Mouse (Mus musculus) T-helper 17 cell (primary cell): ENCODE results near the gene Cd300lg.

Experiments used
- in situ Hi-C, 2 experiments: fragments of 300-600 bp; cut with MboI, MseI; formaldehyde crosslinking; loops; 1 replicate in 1 of 2; 2 replicates in 1 of 2; pipeline ENCODE4 v1.15.1; 2025; ENCODE audit warnings: high pct_unique_total_duplicates in 2 of 2

The Cd300lg gene

DNA sequence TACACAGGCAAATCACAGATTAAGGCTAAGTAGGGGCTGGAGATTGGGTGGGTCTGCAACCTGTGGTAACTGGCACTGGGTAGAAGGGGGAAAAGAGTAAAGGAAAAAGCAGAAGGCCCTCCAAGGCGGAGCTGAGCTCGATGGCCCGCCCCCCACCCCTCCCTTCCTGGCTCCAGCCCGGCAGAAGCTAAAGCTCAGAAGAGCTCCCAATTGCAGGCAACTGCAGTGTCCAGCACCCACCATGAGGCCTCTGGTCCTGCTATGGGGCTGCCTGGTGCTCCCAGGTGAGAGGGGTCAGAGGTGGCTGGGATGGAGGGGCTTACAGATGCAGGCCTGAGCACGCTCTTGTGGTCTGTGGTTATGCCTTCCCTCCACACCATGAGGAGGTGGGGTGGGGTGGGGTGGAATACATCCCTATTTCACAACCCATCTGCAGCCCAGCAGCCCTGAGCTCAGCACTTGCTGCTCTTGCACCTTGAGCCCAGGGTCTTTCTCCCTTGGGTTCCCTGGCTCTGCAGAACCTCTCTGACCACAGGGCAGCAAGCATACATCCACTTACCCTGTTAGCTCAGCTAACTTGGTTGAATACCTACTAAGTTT, at the start of gene Cd300lg:
TSS of gene Cd300lg (plus strand) at position 160 of the 600 bp plus-strand sequence.
- in situ Hi-C loops = no loop called here

DNA sequence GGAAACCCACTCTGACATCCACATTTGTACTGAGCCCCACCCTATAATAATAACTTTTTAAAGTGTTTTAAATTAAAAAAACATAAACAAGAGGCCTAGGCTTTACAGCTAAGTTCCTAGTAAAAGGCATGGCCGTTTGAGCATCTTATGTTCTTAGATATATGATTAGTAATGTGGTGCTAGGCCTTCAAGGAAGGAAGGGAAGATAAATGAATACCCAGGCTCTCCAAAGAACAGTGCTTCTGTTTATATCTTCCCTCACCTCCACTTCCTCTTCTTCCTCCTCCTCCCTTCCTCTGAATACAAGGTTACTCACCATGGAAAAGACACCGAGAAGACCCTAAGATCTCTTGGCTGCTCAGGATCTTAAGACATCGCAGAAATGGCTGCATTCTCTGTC, 49.5 kb upstream of the Cd300lg start:
- in situ Hi-C loops = no loop called here

DNA sequence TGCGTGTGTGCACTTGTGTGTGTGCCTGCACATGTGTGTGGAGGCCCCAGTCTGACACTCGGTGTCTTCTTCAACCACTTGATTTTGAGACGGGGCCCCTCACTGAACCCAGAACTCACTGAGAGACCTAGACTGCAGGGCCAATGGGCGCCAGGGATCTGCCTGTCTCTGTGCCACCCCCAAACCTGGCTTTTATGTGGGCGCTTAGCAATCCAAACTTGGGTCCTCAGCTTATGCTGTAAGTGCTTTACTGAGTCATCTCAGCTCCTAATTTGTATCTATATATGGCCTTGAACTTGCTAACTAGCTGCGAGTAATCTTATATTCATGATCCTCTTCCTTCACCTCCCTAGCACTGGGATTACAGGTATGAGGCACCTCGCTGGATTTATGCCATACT, 48.9 kb upstream of the Cd300lg start:
- in situ Hi-C loops = no loop called here

DNA sequence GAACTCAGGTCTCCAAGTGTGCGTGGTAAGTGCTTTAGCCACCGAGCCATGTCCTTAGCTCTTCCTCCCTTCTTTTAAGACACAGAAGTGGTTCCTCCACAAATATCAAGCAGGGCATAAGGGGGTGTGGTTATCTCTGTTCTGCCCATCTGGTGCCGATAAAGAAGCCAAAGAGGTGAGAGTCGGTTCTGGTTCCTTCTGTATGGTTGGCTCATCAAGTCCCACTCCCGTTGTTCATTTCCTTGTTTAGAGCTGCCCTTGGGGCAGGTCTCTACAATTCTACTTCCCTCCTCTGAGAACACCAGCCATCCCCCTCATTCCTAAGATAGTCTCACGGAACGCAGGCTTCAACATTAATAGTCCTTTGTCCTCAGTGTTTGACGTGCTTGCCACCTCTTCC, 47.2 kb upstream of the Cd300lg start:
- in situ Hi-C loops = no loop called here

DNA sequence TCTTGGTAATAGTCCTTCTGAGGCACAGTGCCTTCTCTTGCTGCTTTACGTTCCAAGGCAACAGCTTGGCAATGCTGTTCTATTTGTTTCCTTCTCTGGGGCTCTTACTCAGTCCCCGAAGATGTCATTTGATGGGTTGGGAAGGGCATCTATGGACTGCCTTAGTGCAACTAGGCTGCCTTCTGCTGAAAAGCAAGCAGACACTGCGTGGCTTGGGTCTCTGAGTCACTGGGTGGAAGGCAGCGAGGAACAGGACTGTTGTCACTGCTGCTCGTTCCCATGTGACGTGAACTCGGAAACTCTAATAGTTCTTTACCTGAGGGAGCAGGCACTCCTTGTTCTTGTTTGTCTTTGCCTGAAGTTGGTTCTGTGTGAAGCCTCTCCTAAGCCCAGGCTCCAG, 45.4 kb upstream of the Cd300lg start:
- in situ Hi-C loops = no loop called here

DNA sequence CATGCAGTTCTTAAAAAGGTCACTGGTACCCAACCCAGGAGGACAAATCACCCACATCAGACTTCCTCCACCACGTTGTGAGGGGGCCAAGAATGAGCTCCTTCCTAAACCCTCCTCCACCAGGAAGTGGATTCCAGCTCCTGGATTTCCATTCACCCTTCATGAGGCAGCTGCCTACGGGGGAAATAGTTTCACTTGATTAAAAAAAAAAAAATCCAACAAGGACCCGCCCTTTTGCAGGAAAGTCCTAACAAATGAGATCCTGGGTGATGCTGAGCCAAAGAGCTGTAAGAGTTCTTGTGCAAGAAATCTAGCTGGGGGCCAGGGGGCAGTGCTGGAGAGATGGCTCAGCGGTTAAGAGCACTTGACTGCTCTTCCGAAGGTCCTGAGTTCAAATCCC, 43.1 kb upstream of the Cd300lg start:
- in situ Hi-C loops = no loop called here

DNA sequence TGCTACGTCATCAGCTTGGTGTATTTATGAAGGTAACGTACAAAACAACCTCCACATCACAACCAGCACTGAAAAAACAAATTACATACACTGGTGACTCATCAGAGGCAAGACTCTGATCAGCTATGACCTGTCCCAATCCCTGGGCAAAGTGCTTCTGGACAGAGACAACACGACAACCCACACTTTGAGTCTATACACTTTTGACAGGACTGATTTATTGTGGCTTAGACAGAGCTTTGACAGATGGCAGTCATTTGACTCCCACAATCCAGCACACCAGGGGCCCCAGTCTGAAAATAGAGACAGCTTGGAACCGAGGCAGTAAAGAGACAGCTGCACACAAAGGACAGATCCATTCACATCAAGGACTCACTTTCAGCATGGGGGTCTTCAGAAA, 41.8 kb upstream of the Cd300lg start:
- in situ Hi-C loops = no loop called here

DNA sequence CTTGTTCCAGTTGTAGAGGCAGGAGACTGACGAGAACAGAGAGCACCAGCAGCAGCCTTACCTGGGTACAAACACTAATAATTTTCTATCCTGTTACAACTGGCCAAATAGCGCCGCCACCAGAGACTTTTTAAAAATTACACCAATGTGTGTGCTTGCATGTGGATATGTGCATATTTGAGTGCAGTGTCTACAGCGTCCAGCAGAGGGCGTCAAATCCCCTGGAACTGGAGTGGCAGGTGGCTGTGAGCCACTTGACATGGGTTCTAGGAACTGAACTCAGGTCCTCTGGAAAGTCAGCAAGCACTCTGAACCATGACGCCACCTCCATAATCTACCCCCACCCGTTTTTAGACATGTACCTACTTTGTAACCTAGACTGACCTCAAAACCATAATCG, 37.1 kb upstream of the Cd300lg start:
- in situ Hi-C loops = no loop called here

DNA sequence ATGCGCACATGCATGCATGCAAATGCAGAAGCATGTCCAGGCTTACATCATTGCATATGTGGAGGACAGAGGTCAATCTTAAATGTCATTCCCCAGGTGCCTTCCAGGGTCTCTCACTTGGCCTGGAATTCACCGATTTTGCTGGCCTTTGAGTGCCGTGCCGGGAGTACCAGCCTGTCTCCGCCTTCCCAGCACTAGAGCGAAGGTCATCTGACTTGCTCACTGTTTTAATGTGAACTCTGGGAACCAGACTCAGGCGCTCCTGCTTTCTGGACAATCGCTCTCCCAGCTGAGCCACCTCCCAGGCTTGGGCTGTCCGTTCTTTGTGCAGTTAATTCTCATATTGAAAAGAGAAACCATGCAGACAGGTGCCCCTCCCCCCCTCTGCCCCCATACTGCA, 35.0 kb upstream of the Cd300lg start:
- in situ Hi-C loops = no loop called here

DNA sequence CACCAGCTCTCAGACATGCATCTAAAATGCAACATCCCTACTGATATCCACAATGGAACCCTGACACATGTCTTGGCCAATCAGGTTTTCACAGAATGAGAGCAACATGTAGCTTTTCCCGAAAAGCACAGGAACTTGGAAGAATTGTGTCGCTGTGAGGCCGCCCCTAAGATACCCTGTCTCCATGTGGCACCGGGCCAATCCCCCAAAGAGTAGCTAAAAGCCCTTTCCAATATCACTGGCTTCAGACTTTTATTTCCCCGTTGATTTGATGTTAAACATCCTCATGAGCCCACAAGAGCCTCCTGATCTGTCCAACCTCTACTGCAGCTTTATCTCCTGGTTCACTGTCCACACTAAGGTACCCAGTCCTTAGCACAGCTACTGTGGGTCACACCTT, 34.6 kb upstream of the Cd300lg start:
- in situ Hi-C loops = no loop called here

DNA sequence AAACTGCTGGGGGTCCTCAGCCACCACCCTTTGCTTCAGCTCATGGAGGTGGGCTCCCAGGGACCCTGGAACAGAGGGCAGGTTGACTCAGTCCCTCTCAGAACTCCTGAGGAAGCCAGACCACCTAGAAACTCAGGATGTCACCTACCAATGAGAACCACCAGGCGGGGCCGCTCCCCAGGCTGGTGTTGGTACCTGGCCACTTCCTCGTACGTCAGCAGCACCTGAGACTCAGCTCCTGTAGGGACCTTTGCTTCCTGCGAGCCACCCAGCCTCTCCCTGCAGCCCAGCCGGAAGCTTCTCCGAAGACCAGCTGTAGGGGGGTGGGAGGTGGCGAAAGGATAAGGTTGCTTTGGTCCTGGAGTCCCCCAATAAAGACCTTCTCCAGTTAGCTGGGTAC, 32.9 kb upstream of the Cd300lg start:
- in situ Hi-C loops = no loop called here

DNA sequence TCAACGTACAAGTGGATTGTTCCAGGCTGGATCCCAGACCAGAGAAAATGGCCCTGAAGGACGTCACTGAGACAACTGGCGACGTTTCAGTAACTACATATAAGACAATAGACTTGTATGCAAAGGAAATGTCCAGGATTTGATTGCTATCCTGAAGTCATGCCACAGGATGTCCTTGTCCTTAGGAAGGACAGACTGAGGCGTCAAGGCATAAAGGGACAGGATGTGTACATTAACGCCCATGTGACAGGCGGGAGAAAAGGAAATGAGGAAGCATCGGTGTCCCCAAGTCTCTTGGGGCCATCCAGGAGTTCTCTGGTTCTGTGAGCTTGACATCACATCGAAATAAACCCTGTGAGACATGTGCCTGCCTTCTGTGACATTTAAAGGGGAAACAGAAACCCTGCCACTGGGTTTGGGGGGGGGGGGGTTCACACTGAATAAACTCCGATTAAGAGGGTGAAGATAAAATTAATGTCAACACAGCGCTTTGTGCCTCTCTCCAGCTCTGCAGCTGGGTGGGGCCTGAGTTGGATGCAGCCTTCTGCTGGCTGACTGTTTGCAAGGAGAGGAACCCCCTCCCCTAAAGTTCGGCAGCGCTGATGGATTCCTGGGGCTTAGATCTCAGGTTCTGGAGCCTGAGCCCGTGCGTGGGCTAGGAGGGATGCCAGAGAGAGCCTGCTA, 32.2 kb upstream of the Cd300lg start:
- in situ Hi-C loops = no loop called here

DNA sequence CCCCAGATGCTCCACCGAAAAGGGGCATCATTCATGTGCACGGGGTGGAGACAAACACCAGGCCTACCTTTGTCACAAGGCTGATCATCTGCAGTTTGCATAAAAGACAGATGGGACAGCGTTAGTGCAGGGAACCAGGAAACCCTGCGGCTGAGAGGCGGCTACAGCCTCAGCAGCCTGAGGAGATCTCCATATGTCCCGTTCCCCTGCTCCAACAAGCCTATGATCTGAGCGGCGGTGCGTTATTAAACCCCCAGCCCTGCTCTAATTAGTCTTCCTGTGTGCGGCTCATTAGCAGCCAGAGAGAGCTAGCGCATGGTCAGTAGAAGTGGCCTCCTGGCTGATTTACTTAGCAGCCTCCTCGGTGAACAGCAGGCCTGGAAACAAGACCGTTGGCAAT, 31.2 kb upstream of the Cd300lg start:
- in situ Hi-C loops = no loop called here

DNA sequence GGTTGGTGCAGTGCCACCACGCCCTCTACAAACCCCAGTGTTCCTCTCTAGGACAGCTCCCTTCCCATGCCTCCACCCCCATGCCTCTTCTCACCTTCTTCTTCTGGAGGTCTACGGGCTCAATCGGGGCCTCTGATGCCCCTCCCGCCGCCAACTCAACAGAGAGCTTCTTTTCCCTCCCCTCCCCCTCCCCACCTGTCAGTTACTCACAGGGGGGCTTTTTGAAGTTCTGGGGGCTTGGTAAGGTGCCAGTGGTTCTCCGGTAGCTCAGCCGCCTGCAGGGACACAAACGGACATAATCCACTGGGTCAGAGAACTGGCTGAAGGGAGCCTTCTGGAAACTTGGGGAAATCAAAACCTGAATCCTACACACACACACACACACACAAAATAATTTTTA, 29.8 kb upstream of the Cd300lg start:
- in situ Hi-C loops = no loop called here

DNA sequence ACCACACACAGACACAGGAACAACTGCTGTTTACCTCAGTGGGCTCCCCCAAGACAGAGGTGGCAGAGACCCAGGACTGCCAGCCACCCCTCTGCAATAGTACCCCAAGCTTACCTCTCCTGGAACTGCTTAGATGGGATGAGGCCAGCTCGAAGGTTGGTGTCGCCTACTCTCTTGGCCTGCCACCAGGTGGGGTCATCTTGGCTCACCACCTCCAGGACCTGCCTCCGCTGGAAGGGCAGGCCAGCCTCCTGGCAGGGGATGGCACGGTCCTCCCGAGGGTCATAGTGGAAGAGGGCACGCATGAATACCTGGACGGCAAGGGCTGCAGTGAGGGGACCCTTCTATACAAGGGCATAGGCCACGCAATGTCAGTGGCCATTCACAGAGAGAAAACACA, 28.1 kb upstream of the Cd300lg start:
- in situ Hi-C loops = no loop called here

DNA sequence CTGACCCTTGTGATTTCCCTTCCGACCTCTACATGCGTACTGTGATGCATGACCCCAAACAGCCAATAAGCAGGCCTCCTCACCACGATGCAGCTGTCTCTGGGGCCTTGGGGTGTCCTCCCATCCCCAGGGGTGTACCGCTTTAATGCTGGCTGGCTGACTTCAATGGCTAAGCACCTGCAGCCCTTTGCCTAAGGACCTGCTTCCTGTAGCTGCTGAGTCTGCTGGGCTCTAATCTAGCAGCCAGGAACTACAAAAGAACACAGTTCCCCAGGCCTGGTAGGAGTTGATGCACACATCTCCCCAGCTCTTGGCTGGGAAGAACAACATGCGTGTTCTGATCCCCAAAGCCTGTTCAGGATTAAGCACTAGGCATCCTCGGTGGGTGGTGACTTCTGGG, 25.8 kb upstream of the Cd300lg start:
- in situ Hi-C loops = no loop called here

DNA sequence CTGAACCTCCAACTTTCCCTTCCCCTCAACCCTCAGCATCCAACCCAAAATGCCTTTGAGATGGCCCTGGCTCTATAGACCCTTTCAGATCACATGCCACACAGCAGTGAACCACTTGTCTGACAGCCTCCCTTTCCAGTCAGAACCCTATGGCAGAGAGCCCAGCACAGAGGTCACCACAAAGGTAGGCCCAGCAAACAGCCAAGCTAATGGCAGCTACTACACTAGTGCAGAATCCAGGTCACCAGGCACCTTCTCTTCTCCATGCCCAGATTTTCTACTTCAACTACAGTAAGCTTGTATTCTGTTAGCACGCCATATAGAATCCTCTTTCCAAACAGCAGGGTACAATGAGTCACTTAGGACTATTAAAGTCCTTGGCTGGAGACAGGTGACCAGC, 25.2 kb upstream of the Cd300lg start:
- in situ Hi-C loops = no loop called here

DNA sequence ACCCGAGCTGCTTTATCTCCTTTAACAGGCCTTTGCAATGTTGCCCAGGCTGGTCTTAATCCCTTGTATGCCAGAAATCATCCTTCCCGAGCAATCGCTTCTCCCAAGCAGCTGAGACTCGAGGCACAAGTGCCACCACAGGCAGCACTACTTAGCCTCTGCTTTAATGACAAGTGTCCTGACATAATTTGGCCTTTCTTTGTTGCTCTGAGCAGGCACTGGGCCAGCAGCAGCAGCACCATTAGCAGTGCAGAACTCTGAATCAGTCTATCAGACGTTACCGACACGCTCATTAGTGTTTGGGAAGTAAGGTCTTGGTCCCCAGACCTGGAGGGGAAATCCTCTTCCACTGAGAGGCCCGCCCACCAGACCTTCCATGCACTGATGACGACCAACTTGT, 21.6 kb upstream of the Cd300lg start:
- in situ Hi-C loops = loop anchor here in 1 of 2 experiments (10.0 kb wide), 1 partner anchor 825 kb away; no protein-coding TSS in a partner anchor

DNA sequence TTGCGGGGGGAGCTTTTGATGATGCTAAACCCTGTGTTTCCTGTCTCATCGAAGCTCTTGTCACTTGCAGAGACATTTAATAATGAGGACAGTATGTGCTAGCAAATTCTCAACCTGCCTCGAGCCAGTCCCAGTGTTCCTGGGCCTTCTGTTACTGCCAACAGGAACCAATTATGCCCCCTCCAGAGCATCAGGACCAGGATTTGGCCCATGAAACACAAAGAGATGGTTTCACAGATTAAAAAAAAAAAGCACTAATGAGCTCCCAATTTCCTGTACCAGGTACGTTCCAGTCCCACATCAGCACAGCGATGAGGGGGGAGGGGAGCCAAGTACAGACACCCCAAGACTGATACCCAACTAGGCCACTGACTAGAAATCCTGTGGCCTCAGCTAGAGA, 20.1 kb upstream of the Cd300lg start:
- in situ Hi-C loops = loop anchor here in 1 of 2 experiments (10.0 kb wide), 1 partner anchor 826 kb away; no protein-coding TSS in a partner anchor

DNA sequence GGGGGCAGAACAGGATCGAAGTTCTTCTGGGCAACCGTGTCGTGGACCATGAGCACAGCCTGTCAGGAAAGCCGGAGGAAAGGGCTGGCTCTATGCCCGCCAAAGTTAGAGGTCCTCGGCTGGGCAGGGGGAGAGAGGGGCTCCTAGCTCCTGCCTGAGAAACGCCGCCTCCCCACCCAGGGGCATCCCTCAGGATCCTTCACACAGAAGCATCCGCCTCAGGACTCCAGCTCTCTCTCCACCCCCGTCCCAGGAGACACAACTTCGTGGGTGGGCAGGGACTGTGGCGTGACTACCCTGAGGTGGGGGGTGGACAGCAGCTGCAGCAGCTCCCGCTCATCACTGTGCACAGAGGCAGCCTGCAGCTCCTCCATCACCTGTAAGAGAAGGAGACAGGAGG, 17.9 kb upstream of the Cd300lg start:
- in situ Hi-C loops = loop anchor here in 1 of 2 experiments (10.0 kb wide), 1 partner anchor 829 kb away; no protein-coding TSS in a partner anchor

DNA sequence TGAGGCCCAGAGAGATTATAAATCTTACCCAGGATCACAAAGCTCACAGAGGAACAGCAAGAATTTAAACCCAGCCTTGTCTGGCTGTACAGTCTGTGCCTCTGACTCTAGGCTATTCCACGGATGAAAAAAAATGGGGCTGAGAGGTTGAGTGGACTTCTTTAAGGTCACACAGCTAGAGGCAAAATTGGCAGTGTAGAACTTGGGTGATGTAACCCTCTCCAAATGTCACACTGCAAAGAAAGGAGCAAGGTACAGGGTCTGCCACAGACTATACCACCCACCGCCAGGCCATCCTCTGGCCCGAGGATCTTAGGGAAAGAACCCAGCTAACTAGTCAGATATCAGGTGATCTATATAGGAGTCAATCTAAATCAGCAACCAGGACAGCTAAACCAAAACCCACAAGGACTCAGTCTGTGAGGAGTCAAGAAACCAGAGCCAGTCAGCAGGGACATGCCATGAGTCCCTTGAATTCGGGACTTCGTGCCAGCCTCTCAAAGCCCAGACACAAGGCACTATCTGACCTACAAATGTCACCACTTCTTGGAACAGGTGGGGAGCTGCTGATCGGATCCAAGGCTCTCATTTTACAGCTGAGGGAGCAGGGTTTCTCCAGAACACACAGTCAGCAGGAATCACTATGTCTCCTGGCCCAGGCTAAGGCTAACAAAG, 17.1 kb upstream of the Cd300lg start:
- in situ Hi-C loops = loop anchor here in 1 of 2 experiments (10.0 kb wide), 1 partner anchor 829 kb away; no protein-coding TSS in a partner anchor

DNA sequence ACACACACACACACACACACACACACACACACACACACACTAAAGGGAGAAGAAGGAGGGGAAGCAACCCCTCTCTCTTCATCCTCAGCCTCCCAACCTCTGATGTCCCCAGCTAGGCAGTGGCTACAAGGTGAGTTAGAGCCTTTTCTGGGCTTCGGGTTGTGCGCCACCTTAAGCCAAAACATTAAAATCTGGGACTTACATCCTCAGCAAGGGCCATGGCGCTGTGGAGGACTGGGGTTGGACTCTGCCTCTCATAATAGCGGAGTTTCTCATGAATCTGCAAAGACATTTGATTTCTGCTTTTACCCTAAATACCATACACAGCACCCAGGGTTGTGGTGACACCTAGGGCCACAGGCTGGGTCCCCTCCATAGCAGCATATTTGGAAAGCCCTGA, 16.4 kb upstream of the Cd300lg start:
- in situ Hi-C loops = loop anchor here in 1 of 2 experiments (10.0 kb wide), 1 partner anchor 830 kb away; no protein-coding TSS in a partner anchor

DNA sequence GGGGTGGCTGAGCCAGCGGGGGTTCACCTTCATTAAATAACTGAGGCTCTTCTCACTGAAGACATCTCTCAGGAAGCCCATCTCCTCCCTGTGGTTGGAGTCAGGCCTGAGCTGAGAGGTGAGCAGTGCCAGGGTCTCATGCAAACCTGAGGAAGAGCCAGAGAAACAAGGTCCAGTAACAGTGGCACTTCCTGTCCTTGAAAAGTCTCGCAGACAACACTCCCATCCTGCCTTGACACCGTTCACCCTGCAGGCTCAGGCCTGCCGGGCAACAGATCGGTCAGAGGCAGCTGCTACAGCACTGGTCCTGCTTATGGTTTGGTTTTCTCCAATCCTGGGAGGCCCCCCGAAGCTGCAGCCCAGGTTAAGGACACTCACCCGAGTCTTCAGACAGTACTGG, 16.0 kb upstream of the Cd300lg start:
- in situ Hi-C loops = loop anchor here in 1 of 2 experiments (10.0 kb wide), 1 partner anchor 831 kb away; no protein-coding TSS in a partner anchor
